Mouse (Mus musculus): ENCODE data around the gene Dnm3. TPM values are rescaled to one million over a fixed set of nuclear protein-coding genes. Genes with fewer than 3 reads are reported as not detected.

Dnm3 gene
- polyA plus RNA-seq, 1 experiment, result 45.3 TPM

DNA sequence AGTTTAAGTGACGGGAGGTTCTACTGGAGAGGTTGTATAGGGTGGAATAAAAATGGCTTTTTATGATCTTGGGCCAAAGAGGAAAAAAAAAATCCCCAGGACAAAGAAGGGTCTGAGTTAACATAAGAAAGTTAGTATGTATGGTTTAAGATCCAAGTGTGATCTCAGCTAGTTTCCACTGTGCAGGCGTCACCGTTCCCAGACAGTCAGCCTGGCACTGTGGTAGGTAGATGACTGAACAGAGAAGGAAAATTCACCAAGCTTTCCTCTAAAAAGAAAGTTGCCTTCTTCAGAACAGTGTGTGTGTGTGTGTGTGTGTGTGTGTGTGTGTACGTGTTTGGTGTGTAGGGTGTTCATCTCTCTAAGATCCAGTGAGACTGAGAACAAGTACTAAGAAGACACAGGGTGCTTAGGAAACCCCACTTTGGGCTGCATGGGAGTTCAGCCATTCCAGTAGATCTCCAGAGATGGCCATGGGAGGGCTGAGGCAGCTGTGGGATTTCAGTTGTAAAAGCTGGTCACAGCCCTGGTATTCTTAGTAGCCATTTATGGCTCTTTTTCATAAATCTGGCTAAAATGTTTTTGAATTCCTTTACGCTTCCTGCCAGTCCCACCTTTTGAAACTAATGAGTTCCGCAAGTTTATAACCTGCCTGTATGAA lies 441.9 kb downstream of the Dnm3 start:
- no peak for DNase-seq (ENCODE audit: low read depth)
- TF ChIP-seq POLR2A (IDR thresholded peaks at IDR 0.05; ENCODE audit: borderline replicate concordance, extremely low read depth, insufficient read depth, insufficient read length, poor library complexity, severe bottlenecking) (no peak), CTCF (IDR thresholded peaks at IDR 0.05; ENCODE audit: borderline replicate concordance, extremely low read depth, insufficient read depth, insufficient read length) (no peak)

GRCm38 (mm10) chr1:162023681-162024270 lies 454.1 kb downstream of the Dnm3 start:
- peak; percentile 19 for DNase-seq (ENCODE audit: low read depth)

DNA sequence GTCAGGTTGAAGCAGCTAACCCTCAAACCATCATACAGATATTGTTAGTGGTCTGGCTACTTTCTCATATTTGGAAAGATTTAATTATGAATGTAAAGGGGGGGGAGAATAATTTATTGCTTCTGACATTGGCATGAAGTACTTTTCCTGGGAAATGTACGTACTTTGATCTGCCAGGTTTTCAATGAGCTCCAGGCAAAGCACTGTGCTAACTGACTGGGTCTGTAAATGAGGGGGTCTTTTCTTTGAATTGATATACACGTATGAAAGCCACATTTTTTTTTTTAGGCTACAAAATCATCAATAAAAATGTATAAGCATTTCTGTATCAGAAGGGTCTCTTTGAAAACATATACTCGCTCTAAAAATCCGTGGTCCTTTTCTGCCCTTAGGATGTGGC lies 457.1 kb downstream of the Dnm3 start:
- TF ChIP-seq POLR2A (IDR thresholded peaks at IDR 0.05; ENCODE audit: borderline replicate concordance, extremely low read depth, insufficient read depth, insufficient read length, poor library complexity, severe bottlenecking), result no peak
- TF ChIP-seq CTCF (IDR thresholded peaks at IDR 0.05; ENCODE audit: borderline replicate concordance, extremely low read depth, insufficient read depth, insufficient read length), result no peak
- DNase-seq (ENCODE audit: low read depth), result peak; percentile 35

More at GRCm38 (mm10) chr1:162023681-162024270, 454.1 kb downstream of the Dnm3 start:
- no peak for TF ChIP-seq POLR2A (IDR thresholded peaks at IDR 0.05; ENCODE audit: borderline replicate concordance, extremely low read depth, insufficient read depth, insufficient read length, poor library complexity, severe bottlenecking)

DNA sequence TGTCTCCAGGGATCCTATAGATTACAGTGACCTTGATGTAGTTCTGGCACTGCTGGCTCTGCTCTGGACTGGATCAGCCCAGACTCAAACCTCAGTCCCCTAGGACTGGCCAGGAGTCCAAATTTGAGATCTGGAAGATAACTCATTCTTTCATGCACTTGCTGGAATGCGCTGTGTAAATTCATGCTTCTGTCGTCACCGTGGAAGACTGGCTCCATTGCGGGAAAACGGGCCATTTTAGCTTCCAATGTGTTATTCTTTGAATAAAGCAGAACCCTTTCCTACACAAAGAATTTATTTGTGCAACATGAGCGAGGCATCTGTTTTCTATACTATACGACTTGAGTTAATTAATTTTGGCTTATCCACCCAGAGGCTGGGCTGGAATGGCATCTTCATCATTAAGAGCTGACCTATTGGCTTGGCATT lies 457.5 kb downstream of the Dnm3 start:
- peak; percentile 48 for DNase-seq (ENCODE audit: low read depth)
- TF ChIP-seq CTCF (IDR thresholded peaks at IDR 0.05; ENCODE audit: borderline replicate concordance, extremely low read depth, insufficient read depth, insufficient read length), result no peak
- no peak for TF ChIP-seq POLR2A (IDR thresholded peaks at IDR 0.05; ENCODE audit: borderline replicate concordance, extremely low read depth, insufficient read depth, insufficient read length, poor library complexity, severe bottlenecking)

DNA sequence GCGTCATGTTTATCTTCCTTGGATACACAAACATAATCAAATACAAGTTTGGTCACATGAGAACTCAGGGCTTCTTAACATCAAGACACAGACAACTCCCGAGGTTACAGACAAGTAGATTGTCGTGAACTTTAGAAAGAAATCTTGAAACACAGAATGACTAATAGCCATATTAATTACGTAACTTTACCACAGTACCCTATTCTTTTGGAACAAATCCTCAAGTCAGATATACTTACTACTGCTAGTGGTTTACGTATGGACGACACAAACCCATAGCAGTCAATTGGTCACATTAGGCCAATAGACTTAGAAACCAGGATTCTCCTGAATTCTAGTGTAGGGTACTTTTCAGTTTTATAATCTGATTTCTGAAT lies 459.2 kb downstream of the Dnm3 start:
- TF ChIP-seq CTCF (IDR thresholded peaks at IDR 0.05; ENCODE audit: borderline replicate concordance, extremely low read depth, insufficient read depth, insufficient read length), result no peak
- TF ChIP-seq POLR2A (IDR thresholded peaks at IDR 0.05; ENCODE audit: borderline replicate concordance, extremely low read depth, insufficient read depth, insufficient read length, poor library complexity, severe bottlenecking), result no peak
- DNase-seq (ENCODE audit: low read depth), result no peak

- no peak for TF ChIP-seq POLR2A (IDR thresholded peaks at IDR 0.05; ENCODE audit: borderline replicate concordance, extremely low read depth, insufficient read depth, insufficient read length, poor library complexity, severe bottlenecking)
- no peak for TF ChIP-seq CTCF (IDR thresholded peaks at IDR 0.05; ENCODE audit: borderline replicate concordance, extremely low read depth, insufficient read depth, insufficient read length)
- no peak for DNase-seq (ENCODE audit: low read depth)
These were observed 459.7 kb downstream of the Dnm3 start for GRCm38 (mm10) chr1:162017975-162018600.

GRCm38 (mm10) chr1:162016982-162017381 lies 460.9 kb downstream of the Dnm3 start:
- TF ChIP-seq CTCF (IDR thresholded peaks at IDR 0.05; ENCODE audit: borderline replicate concordance, extremely low read depth, insufficient read depth, insufficient read length) (no peak), POLR2A (IDR thresholded peaks at IDR 0.05; ENCODE audit: borderline replicate concordance, extremely low read depth, insufficient read depth, insufficient read length, poor library complexity, severe bottlenecking) (no peak)
- no peak for DNase-seq (ENCODE audit: low read depth)

DNA sequence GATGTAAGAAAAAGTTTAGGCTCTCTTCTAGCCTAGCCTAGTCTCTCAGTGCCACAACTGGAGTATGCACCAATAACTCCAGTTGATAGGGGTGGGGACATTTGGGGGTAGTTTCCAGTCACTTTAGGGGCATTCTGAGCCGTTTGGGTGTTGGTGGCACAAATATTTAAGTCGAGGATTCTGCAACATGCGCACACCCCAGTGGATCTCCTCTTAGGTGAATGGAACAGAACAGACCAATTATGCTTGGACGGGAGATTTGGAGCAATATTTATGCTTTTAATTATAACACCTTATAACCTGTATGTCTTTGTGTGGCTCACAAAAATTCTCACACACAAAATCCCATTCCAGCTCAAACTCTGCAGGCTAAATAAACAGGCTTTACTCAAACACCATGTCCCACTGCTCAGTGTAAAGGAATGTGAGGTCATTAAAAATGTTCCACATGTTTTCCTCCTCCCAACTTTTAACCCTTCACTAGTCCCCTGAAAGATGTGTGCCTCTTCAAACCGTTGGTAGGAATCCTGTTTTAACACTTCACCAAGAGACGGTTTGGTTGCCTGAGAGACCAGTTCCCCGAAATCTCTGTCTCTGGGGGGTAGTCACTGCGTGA lies 462.5 kb downstream of the Dnm3 start:
- no peak for DNase-seq (ENCODE audit: low read depth)
- TF ChIP-seq POLR2A (IDR thresholded peaks at IDR 0.05; ENCODE audit: borderline replicate concordance, extremely low read depth, insufficient read depth, insufficient read length, poor library complexity, severe bottlenecking), result no peak
- TF ChIP-seq CTCF (IDR thresholded peaks at IDR 0.05; ENCODE audit: borderline replicate concordance, extremely low read depth, insufficient read depth, insufficient read length), result no peak

DNA sequence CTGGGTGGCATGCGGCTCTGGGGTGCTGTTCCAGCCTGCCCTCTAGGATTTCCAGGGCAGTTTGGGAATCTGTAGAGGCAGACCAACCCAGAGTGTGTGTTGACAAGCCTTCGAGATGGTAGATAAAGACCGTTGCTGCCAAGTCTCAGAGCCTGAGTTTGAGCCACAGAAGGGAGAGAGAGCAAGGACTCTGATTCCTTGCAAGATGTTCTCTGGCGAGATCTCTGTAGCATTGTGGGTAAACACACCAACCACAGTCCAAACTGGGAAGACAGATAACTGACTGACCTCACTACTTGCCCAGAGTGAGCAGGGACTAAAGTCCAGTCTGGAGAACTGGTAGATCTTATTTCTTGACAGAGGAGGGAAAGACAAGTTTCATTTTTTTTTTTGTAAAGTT lies 464.3 kb downstream of the Dnm3 start:
- no peak for DNase-seq (ENCODE audit: low read depth)
- no peak for TF ChIP-seq CTCF (IDR thresholded peaks at IDR 0.05; ENCODE audit: borderline replicate concordance, extremely low read depth, insufficient read depth, insufficient read length)
- TF ChIP-seq POLR2A (IDR thresholded peaks at IDR 0.05; ENCODE audit: borderline replicate concordance, extremely low read depth, insufficient read depth, insufficient read length, poor library complexity, severe bottlenecking), result no peak

DNA sequence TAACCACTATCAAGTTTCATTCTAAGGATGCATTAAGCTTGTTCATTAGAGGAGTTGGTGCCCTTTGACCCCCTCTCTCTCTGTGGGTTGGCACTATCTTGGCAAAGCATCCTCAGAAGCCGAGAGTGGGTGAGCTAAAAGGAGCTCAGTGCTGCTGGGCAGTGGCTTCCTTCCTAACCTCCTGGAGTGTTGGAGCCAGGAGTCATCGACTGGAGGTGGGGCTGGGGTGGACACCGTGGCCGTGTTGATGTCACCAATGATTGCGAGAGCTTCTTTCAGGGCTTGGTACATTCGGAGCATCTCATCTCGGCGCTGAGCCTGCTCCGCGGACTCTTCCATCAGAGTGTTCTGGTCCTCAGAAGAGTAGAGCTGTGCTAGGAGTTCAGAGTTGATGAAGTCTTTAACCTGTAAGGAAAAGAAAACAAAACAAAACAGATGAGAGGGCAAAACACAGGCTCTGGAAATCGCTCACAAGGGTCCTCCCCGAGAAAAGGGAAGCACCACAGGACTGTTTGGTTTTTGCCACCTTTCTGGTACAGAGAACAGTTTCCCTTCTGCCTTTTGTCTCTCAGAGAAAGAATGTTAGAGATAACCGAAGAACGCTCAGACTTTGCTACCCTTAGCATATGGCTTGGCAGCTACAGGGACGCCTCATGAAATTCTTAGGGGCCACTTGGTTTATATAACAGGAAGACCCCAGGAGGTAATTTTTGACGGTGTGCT lies 466.1 kb downstream of the Dnm3 start:
- TF ChIP-seq CTCF (IDR thresholded peaks at IDR 0.05; ENCODE audit: borderline replicate concordance, extremely low read depth, insufficient read depth, insufficient read length), result no peak
- no peak for TF ChIP-seq POLR2A (IDR thresholded peaks at IDR 0.05; ENCODE audit: borderline replicate concordance, extremely low read depth, insufficient read depth, insufficient read length, poor library complexity, severe bottlenecking)

DNA sequence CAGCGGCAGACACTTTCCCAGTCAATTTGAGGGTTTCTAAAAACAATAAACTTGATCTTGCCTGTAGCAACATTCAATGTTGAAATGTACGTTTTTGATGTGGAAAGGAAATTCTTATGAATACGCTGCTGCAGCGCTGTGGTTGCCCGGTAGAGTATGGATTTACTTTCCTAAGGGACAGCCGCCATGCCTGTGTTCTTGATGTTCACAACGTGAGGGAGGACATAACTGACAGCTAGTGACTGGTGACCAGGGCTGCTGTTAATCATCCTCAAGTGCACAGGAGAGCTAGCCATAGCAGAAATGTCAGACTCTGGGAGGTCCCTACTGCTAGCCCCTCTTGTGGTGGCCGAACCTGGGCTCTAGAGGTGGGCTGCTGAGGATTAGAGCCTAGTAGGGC lies 468.7 kb downstream of the Dnm3 start:
- no peak for TF ChIP-seq CTCF (IDR thresholded peaks at IDR 0.05; ENCODE audit: borderline replicate concordance, extremely low read depth, insufficient read depth, insufficient read length)
- TF ChIP-seq POLR2A (IDR thresholded peaks at IDR 0.05; ENCODE audit: borderline replicate concordance, extremely low read depth, insufficient read depth, insufficient read length, poor library complexity, severe bottlenecking), result no peak
- DNase-seq (ENCODE audit: low read depth), result no peak

More for the DNA sequence above, 466.1 kb downstream of the Dnm3 start:
- DNase-seq (ENCODE audit: low read depth), result no peak
